Mouse (Mus musculus): ENCODE data around the gene Cavin3. TPM values are rescaled to one million over a fixed set of nuclear protein-coding genes. Genes with fewer than 3 reads are reported as not detected.
"Not testable (repeated sequence)": the region's sequence is repeated elsewhere in the genome, so short reads cannot be mapped to it uniquely, and the experiment has no call there.

The Cavin3 gene
- polyA plus RNA-seq, 2 experiments from 2014 or later, result 0.19 TPM; not detected in 1

- ATAC-seq, result no peak
These were observed 2.0 kb downstream of the Cavin3 start for GRCm38 (mm10) chr7:105480081-105480480.

DNA sequence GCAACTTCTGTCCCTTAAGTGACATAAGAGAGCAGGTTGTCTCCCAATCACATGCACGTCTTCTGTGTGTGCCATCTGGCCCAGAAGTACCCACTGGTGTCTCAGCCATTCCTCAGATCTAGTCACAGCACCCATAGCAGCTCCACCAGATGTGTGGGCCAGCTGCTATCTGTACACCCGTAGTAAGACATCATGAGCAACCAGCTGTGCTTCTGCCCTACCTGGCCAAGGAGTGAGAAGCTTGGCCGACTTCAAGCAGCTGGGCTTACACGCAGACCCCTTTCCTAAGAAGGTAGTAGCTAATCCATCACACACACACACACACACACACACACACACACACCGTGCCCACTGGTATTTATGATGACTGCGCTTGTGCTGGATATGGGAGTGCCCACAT, 2.9 kb downstream of the Cavin3 start:
- no peak for ATAC-seq

DNA sequence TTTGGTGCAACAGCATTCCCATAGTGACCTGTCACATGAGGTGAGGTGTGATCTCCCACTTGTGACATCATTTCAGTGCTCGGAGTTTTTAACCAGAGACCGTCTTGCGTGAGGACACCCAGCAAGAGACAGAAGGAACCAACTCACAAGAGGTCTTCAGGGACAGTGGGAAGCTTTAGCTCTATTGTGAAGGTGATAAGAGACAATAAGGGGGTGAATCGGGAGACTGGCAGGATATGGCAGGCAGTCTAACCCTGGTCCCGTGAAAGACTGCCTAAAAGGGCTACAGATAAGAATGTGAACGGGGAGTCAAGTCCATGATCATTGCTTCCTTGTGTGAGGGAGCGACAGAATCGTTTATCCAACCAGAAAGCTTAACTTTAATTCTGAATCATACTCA, 3.8 kb downstream of the Cavin3 start:
- ATAC-seq, result no peak

DNA sequence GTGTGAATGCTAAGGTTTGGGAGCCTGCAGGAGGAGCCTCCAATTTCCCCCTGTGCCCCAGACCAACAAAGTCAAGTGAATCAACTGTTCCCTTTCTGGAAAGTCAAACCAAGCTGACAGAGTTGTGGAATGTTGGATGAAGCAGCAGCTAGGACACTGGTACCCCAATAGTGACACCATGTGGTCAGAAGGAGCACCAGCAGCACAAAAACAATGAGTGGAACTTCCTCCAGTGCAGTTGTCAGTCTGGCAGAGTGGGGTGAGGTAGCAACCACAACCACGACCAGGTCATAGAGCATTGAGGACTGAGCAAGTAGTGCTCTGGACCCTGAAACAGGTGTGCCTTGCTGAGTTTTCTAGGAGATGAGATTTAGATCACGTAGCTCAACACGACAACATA, 4.3 kb downstream of the Cavin3 start:
- ATAC-seq, result no peak

- no peak for ATAC-seq
These were observed 4.7 kb downstream of the Cavin3 start for GRCm38 (mm10) chr7:105477433-105477700.

DNA sequence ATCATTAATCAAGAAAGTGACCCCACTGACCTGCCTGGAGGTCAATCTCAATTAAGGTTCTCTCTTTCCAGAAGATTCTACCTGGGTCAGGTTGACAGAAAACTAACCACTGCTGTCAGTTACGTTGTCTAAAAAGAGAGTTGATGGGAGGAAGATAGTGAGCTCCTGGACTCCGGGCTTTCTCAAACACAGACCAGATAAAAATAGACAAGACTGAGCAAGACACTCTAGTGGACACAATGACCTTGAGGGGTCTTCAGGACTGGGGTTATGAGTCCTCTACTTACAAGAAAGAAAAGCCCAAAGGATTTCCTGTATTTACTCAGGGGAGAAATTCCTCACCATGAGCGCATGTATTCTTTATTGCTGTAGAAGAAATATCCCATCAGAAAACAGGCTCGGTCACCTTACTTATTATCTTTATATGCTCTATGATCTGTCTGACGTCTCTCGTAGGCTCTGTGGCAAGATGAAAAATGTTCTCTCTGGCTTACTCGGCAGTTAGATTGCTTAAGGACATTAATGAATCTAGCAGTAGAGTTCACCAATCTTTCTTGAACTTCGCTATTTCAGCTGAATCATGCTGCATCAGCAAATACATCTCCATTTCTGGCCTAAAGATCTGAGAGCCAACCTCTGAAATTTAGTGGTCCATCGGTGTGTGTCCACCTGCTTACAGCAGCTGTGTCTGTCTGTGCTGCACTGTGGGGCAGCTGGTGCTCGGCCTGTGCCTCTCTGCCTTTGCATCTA, 5.2 kb downstream of the Cavin3 start:
- ATAC-seq, result no peak

DNA sequence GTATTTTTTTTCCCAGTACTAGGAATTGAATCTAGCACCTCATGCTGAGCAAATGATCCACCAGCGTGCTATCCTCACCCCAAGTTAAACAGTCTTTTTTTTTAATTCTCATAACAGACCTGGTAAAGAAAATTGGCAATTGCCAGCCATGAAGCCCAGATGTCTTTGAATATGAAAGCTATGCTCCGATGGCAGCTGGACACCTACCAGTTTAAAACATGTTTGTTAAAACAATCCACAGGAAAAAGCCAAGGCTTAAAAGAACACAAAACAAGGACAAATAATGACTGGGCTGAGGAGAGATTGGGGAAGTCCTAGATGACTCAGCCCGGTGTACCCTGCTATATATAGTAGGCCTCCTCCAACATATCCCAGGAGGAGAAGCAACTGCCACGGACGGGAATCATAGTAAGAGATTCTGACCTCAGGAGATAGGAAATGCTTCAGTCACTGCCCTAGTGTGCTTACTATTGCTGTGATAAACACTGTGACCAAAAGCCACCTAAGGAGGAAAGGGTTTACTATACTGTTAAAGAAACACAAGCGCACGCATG, 6.6 kb downstream of the Cavin3 start:
- no peak for ATAC-seq

DNA sequence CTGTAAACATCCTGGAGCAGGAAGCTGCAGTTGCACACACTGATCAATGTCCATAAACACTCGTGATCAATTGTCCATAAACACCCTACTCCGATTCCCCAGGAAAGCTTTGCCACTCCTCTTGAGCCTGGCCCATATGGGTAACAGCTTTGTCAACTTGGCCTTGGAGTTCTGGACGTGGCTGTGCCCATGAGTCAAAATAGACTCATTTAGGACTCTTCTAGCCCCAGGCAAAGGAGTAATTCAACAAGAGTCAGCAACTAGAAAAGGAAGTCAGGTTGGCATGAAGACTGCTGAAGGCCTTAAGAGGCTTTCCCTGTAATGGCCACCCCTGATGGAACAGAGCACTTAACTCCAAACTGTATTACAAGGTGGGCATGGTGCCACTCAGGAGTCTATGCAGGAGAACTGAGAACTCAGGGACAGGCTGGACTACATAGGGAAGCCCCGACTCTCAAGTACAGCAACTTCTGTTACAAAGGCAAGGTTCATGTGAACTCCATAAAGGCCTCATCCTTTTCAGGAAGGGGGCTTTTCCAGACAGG, 7.3 kb downstream of the Cavin3 start:
- ATAC-seq, result no peak

DNA sequence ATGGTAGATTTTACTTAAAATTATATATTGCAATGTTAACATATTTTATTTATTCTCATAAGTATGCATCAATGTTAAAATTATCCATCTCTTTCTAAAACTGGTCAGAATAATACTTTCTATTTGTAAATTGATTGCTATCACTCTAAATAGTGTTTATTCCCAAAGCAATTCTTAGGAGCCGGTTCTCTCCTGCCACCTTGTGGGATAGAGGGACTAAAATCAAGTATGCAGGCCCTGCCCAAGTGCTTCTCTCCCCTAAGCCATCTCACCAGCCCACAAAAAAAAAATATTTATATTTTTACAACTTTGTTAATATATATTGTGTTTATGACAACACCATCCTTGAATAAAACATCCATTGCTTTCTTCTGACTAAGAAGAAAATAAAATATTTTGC, 9.5 kb downstream of the Cavin3 start:
- ATAC-seq, result no peak

DNA sequence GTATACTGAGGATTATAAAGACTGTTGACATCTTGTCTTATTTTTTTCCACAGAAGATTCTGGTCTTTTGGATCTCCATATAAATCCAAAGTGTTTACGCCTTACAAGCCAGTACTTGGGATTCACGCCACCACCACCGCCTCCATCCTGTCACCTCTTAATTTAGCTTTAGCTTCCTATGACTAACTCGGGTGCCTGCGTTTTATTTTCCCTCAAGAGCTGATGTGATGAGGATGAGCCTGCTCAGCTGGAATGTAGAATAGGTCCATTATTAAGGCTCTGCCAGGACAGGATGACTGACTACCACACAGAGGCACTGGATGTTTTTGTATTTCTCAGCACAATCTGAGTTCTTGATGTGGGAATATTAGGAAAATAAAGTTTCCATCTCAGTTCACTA, 16.6 kb downstream of the Cavin3 start:
- not testable (repeated sequence) for ATAC-seq

- no peak for ATAC-seq
These were observed 23.6 kb downstream of the Cavin3 start for GRCm38 (mm10) chr7:105458546-105458945.

- not testable (repeated sequence) for ATAC-seq
These were observed 28.8 kb downstream of the Cavin3 start for GRCm38 (mm10) chr7:105453345-105453744.

DNA sequence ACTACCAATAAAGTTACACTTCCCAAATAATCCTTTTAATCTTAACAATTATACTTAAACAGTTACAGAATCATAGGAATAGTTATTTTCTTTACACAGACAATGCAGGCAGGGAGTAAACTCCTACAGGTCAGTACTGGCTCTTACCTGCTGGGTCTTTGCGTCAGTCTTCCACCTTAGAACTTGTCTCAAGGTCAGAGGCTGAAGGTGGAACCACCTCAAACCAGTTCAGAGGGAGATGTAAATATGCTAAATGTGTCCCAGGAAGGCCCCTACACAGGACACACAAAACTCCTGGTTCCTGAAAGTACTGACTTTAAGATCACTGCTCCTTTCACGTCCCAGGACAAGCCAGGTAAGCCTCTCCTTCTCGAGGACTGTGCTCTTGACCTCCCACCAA, 37.0 kb downstream of the Cavin3 start:
- ATAC-seq, result no peak

DNA sequence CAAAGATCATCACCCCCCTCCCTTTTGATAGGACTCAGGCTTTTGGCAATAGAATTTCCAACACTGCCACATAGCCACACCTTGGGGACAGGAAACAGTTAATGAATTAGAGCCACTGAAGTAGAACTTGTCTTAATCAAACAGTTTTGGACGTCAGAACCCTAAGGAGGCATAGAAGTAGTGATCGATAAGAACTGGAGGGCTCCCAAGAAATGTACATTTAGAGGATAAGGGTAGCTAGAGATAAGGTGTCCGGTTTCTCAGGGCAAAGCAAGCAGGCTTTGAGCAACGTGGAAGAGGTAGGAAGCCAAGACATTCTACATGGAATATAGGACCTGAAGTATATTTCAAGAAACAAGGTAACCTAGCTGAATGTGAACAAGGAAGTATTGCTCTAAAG, 40.7 kb downstream of the Cavin3 start:
- no peak for ATAC-seq

DNA sequence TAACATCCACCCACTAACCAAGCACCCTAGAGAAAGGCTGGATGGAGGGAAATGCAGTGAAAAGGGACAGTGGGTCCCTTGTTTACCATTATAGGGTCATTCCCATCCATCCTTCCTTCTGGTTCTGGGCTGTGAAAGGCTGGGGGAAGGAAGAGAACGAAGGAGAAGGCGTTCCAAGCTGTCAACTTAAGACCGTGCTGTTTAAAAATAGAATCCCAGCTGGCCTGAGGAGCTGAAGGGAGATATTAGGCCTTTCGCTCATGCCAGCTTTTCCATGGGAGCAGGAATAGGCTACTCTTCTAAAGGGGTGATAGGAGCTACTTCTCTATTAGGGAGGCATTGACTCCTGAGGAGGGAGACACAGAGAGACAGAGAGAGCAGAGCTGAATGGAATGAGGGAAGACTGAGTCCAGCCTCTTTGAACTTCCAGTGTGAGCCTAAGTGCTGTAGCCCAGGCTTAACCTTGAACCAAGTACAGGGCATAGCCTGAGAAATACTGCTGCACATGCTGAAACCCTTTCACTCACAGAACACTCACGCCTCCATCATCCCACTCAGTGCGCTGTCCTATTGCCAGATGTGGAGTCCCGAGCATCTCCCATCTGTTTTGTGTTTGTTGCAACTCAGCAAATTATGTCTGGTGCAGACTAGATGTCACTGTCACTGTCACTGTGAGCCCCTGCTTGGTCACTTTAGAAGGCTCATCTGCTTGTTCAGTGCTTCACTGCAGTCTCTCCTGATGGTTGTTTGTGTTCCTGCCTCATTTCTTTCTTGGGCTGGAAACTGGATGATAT, 43.9 kb downstream of the Cavin3 start:
- no peak for ATAC-seq

DNA sequence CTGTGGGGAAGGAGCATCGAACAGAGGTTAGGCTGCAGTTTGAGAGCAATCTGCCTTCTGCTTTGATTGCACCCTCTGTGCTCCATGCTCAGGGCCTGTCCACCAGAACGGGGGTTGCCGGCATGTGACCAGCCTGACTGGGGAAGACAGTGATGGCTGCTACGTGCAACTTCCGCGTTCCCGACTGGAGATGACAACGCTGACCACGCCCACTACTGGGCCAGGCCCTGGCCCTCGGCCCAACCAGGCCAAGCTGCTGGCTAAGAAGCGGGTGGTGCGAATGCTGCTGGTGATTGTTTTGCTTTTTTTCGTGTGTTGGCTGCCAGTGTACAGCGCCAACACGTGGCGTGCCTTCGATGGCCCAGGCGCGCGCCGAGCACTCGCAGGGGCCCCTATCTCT, 47.3 kb downstream of the Cavin3 start:
- ATAC-seq, result no peak

- ATAC-seq, result no peak
These were observed 48.2 kb downstream of the Cavin3 start for GRCm38 (mm10) chr7:105433859-105434258.

DNA sequence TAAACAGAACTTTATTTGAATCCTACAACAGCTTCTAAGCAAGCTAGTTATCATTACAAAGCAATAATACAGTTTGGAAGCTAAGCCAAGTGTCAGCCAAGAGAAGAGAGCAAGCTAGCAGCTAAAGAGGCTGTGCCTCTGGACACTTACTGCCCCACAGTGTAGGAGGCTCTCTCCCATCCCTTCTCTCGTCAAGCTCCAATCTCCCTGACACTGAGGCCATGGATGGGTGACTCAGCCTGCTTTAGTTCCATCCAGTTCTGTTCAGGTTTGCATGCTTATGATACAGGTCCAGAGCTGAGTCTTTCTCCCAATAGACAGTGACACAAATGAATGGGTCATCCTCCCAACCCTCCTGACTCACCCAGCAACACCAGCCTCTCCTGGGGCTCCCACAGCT, 50.0 kb downstream of the Cavin3 start:
- no peak for ATAC-seq

Other genes starting within 250 kb of the Cavin3 start
- not detected for gene Olfr688, start 194.2 kb downstream of the Cavin3 start, polyA plus RNA-seq (2017; shearing (Covaris generic))
- not detected for gene Olfr689, start 171.1 kb downstream of the Cavin3 start, polyA plus RNA-seq (2017; shearing (Covaris generic))
- gene Olfr690, start 148.2 kb downstream of the Cavin3 start, polyA plus RNA-seq (2017; shearing (Covaris generic)), result not detected
- not detected for gene Olfr691, start 140.0 kb downstream of the Cavin3 start, polyA plus RNA-seq (2017; shearing (Covaris generic))
- gene Olfr692, start 114.1 kb downstream of the Cavin3 start, polyA plus RNA-seq (2017; shearing (Covaris generic)), result not detected
- gene Gm5901, start 107.3 kb downstream of the Cavin3 start, polyA plus RNA-seq (2017; shearing (Covaris generic)), result not detected
- gene Fam160a2, start 82.2 kb downstream of the Cavin3 start, polyA plus RNA-seq (2017; shearing (Covaris generic)), result 10 to 100 TPM in 1 of 2 experiments, 1 to 10 TPM in 1; 9.6 to 27.0 TPM
- gene Cnga4, start 77.7 kb downstream of the Cavin3 start, polyA plus RNA-seq (2017; shearing (Covaris generic)), result not detected
- gene Cckbr, start 56.6 kb downstream of the Cavin3 start, polyA plus RNA-seq (2017; shearing (Covaris generic)), result not detected
- 10 to 100 TPM; 21.6 to 25.9 TPM for gene Smpd1, start 72.1 kb upstream of the Cavin3 start, polyA plus RNA-seq (2017; shearing (Covaris generic))
- 10 to 100 TPM in 1 of 2 experiments, 1 to 10 TPM in 1; 7.5 to 10.2 TPM for gene Apbb1, start 99.4 kb upstream of the Cavin3 start, polyA plus RNA-seq (2017; shearing (Covaris generic))
- not detected for gene Hpx, start 117.8 kb upstream of the Cavin3 start, polyA plus RNA-seq (2017; shearing (Covaris generic))
- 1 to 10 TPM; 1.7 to 6.7 TPM for gene Trim3, start 151.3 kb upstream of the Cavin3 start, polyA plus RNA-seq (2017; shearing (Covaris generic))
- gene Timm10b, start 157.8 kb upstream of the Cavin3 start, polyA plus RNA-seq (2017; shearing (Covaris generic)), result 100 to 1,000 TPM; 198 TPM
- 10 to 100 TPM in 1 of 2 experiments, 1 to 10 TPM in 1; 9.7 to 16.9 TPM for gene Arfip2, start 158.1 kb upstream of the Cavin3 start, polyA plus RNA-seq (2017; shearing (Covaris generic))
- gene Gm45799, start 158.3 kb upstream of the Cavin3 start, polyA plus RNA-seq (2017; shearing (Covaris generic)), result 10 to 100 TPM in 1 of 2 experiments, 1 to 10 TPM in 1; 6.7 to 12.1 TPM
- 1 to 10 TPM in 1 of 2 experiments, under 1 TPM in 1; 0.83 to 3.2 TPM for gene Dnhd1, start 168.5 kb upstream of the Cavin3 start, polyA plus RNA-seq (2017; shearing (Covaris generic))

Measured in CD4-positive, CD25-positive, alpha-beta regulatory T cell, adult 4 months (primary cell).